Comparison of ENCODE assay signal across 17 mouse cellular contexts in genomic region chr10:71193319-71193718, GRCm38 (mm10). TPM values are rescaled to one million over a fixed set of nuclear protein-coding genes. Genes with fewer than 3 reads are reported as not detected.
DNase-seq lines count a peak whose midpoint lies in the region; ATAC-seq and TF ChIP-seq lines count a peak whose summit lies in the region.
"Had no signal": no experiment of that assay in that cellular context is flagged by ENCODE, and none has a peak within 500 bp of the region (broad histone marks: within the 10 kb centered on the region; RNA-seq: fewer than 3 reads in every experiment).

No protein-coding gene starts in this region.

- no peaks in the 10 kb centered on the region for H3K9me3 ChIP-seq in hindbrain, embryonic 11.5 days (ENCODE audit: control insufficient read depth, low read length)
- peaks cover 6% of the 10 kb centered on the region; the same call in 1 of the 2 replicates for H3K9me3 ChIP-seq in hindbrain, embryonic 13.5 days
- no peaks in the 10 kb centered on the region for H3K9me3 ChIP-seq in lung, embryonic 14.5 days (ENCODE audit: low read depth, low read length)
- no peaks in the 10 kb centered on the region for H3K9me3 ChIP-seq in intestine, embryonic 15.5 days
- H3K9me3 ChIP-seq: embryonic facial prominence, embryonic 15.5 days; limb, embryonic 12.5 days had no signal

- peak; percentile 54; the same call in 1 of the 2 replicates for ATAC-seq in hindbrain, embryonic 11.5 days (ENCODE audit: low FRiP score)
- no peak for ATAC-seq in hindbrain, embryonic 13.5 days (ENCODE audit: low FRiP score)
- no peak for ATAC-seq in lung, embryonic 14.5 days (ENCODE audit: insufficient read depth)
- no peak; the same call in 1 of the 2 replicates for ATAC-seq in intestine, embryonic 15.5 days
- ATAC-seq: forebrain, embryonic 14.5 days; Patski had no signal

- peak overlapping the region; percentile 26; the same call in 1 of the 2 replicates for H3K27ac ChIP-seq in heart, adult 2 months
- H3K27ac ChIP-seq in hindbrain, embryonic 11.5 days (ENCODE audit: low read depth, low read length), result no peak overlapping the region
- H3K27ac ChIP-seq in hindbrain, embryonic 13.5 days, result no peak overlapping the region; the same call in 1 of the 2 replicates
- H3K27ac ChIP-seq in lung, embryonic 14.5 days (ENCODE audit: low read depth), result peak overlapping the region; percentile 66; the same call in 1 of the 2 replicates
- H3K27ac ChIP-seq in intestine, embryonic 15.5 days, result 0 out of 2 replicates have a peak overlapping the region, but pooled peaks have one; percentile 2
- H3K27ac ChIP-seq in thymus, adult 2 months (ENCODE audit: control insufficient read depth, insufficient read depth, low read length), result no peak overlapping the region
- H3K27ac ChIP-seq: limb, embryonic 12.5 days; macrophage had no signal

- WGBS in heart, adult 2 months, result 22% methylated on average over 7 of the region's 7 CpGs
- 68% methylated on average over 7 of the region's 7 CpGs for WGBS in hindbrain, embryonic 11.5 days
- 44% methylated on average over 7 of the region's 7 CpGs for WGBS in hindbrain, embryonic 13.5 days
- 39% methylated on average over 7 of the region's 7 CpGs for WGBS in lung, embryonic 14.5 days
- 58% methylated on average over 7 of the region's 7 CpGs for WGBS in intestine, embryonic 15.5 days
- WGBS in thymus, adult 2 months, result 92% methylated on average over 7 of the region's 7 CpGs

- H3K27me3 ChIP-seq in heart, adult 2 months (ENCODE audit: control insufficient read depth, insufficient read depth, low read length), result no peaks in the 10 kb centered on the region
- no peaks in the 10 kb centered on the region for H3K27me3 ChIP-seq in hindbrain, embryonic 11.5 days (ENCODE audit: control insufficient read depth, insufficient read depth, low read length)
- no peaks in the 10 kb centered on the region for H3K27me3 ChIP-seq in hindbrain, embryonic 13.5 days
- H3K27me3 ChIP-seq in lung, embryonic 14.5 days (ENCODE audit: insufficient read depth, low read length), result no peaks in the 10 kb centered on the region
- no peaks in the 10 kb centered on the region for H3K27me3 ChIP-seq in intestine, embryonic 15.5 days (replicated peaks)
- no peaks in the 10 kb centered on the region for H3K27me3 ChIP-seq in thymus, adult 2 months (ENCODE audit: control insufficient read depth, insufficient read depth, low read length)
- H3K27me3 ChIP-seq: embryonic facial prominence, embryonic 15.5 days; limb, embryonic 12.5 days; Patski had no signal

- TF ChIP-seq EP300 in heart, adult 2 months (IDR thresholded peaks at IDR 0.05; ENCODE audit: insufficient read depth, low read depth, low read length), result no peak

- no peak for TF ChIP-seq CTCF in heart, adult 2 months (IDR thresholded peaks at IDR 0.05)
- no peak for TF ChIP-seq CTCF in lung, embryonic 14.5 days (IDR thresholded peaks at IDR 0.05; ENCODE audit: low read depth)
- TF ChIP-seq CTCF in thymus, adult 2 months (IDR thresholded peaks at IDR 0.05; ENCODE audit: borderline replicate concordance, control insufficient read depth, extremely low read depth, insufficient read depth, low read length, poor library complexity), result no peak

- H3K4me3 ChIP-seq in heart, adult 2 months, result no peak overlapping the region
- no peak overlapping the region for H3K4me3 ChIP-seq in hindbrain, embryonic 11.5 days (ENCODE audit: low read depth, low read length)
- no peak overlapping the region for H3K4me3 ChIP-seq in hindbrain, embryonic 13.5 days
- no peak overlapping the region for H3K4me3 ChIP-seq in lung, embryonic 14.5 days (ENCODE audit: low read depth, low read length)
- no peak overlapping the region for H3K4me3 ChIP-seq in intestine, embryonic 15.5 days (replicated peaks)
- H3K4me3 ChIP-seq in thymus, adult 2 months (ENCODE audit: control insufficient read depth, insufficient read depth, low read length), result no peak overlapping the region
- H3K4me3 ChIP-seq: embryonic facial prominence, embryonic 15.5 days; limb, embryonic 12.5 days had no signal

- H3K4me2 ChIP-seq in hindbrain, embryonic 11.5 days (replicated peaks; ENCODE audit: low read depth, low read length), result no peak overlapping the region
- H3K4me2 ChIP-seq in hindbrain, embryonic 13.5 days, result no peak overlapping the region
- no peak overlapping the region for H3K4me2 ChIP-seq in lung, embryonic 14.5 days
- H3K4me2 ChIP-seq in intestine, embryonic 15.5 days (replicated peaks), result no peak overlapping the region
- H3K4me2 ChIP-seq: embryonic facial prominence, embryonic 15.5 days; limb, embryonic 12.5 days had no signal

- peaks cover 7% of the 10 kb centered on the region for H3K4me1 ChIP-seq in heart, adult 2 months (ENCODE audit: control insufficient read depth, insufficient read depth, low read length)
- no peaks in the 10 kb centered on the region for H3K4me1 ChIP-seq in hindbrain, embryonic 11.5 days (replicated peaks; ENCODE audit: control insufficient read depth, insufficient read depth, low read length)
- peaks cover 9% of the 10 kb centered on the region; the same call in 1 of the 2 replicates for H3K4me1 ChIP-seq in hindbrain, embryonic 13.5 days (replicated peaks)
- H3K4me1 ChIP-seq in lung, embryonic 14.5 days (ENCODE audit: insufficient read depth), result peaks cover 13% of the 10 kb centered on the region; the same call in 1 of the 2 replicates
- no peaks in the 10 kb centered on the region; the same call in 1 of the 2 replicates for H3K4me1 ChIP-seq in intestine, embryonic 15.5 days (replicated peaks)
- H3K4me1 ChIP-seq in thymus, adult 2 months (replicated peaks; ENCODE audit: control insufficient read depth, insufficient read depth, low read length), result no peaks in the 10 kb centered on the region

- H3K9ac ChIP-seq in heart, adult 2 months (ENCODE audit: low read depth, low read length), result no peak overlapping the region
- no peak overlapping the region for H3K9ac ChIP-seq in hindbrain, embryonic 11.5 days (ENCODE audit: low read depth, low read length)
- H3K9ac ChIP-seq in hindbrain, embryonic 13.5 days, result no peak overlapping the region
- no peak overlapping the region for H3K9ac ChIP-seq in lung, embryonic 14.5 days
- no peak overlapping the region for H3K9ac ChIP-seq in intestine, embryonic 15.5 days
- H3K9ac ChIP-seq: embryonic facial prominence, embryonic 15.5 days; limb, embryonic 12.5 days had no signal

- no peaks in the 10 kb centered on the region for H3K79me2 ChIP-seq in heart, adult 2 months (replicated peaks; ENCODE audit: control insufficient read depth, insufficient read depth, low read length)

- no peaks in the 10 kb centered on the region for H3K36me3 ChIP-seq in heart, adult 2 months (ENCODE audit: control insufficient read depth, insufficient read depth, low read length)
- H3K36me3 ChIP-seq in hindbrain, embryonic 11.5 days (ENCODE audit: control insufficient read depth, insufficient read depth, low read length), result no peaks in the 10 kb centered on the region
- H3K36me3 ChIP-seq in hindbrain, embryonic 13.5 days, result no peaks in the 10 kb centered on the region
- no peaks in the 10 kb centered on the region for H3K36me3 ChIP-seq in lung, embryonic 14.5 days (ENCODE audit: insufficient read depth)
- H3K36me3 ChIP-seq in intestine, embryonic 15.5 days, result no peaks in the 10 kb centered on the region
- H3K36me3 ChIP-seq in thymus, adult 2 months (ENCODE audit: control insufficient read depth, insufficient read depth, low read length), result no peaks in the 10 kb centered on the region
- H3K36me3 ChIP-seq: embryonic facial prominence, embryonic 15.5 days; limb, embryonic 12.5 days had no signal

- intact Hi-C loops in heart, adult 2 months (cut with DNase I), result no loop called here
- intact Hi-C loops in heart, postnatal 10 days (cut with DNase I), result no loop called here

- DNase-seq in heart, adult 2 months, result no peak
- no peak for DNase-seq in heart, postnatal 10 days
- no peak for DNase-seq in hindbrain, embryonic 11.5 days (ENCODE audit: low spot score)
- DNase-seq in lung, embryonic 14.5 days, result peak; percentile 31
- DNase-seq in lung, adult 18-20 months, result no peak
- no peak for DNase-seq in thymus, adult 2 months
- DNase-seq: cerebellum, adult 11-12 months; right cerebral cortex, adult 18-20 months had no signal

- TF ChIP-seq POLR2A in heart, adult 2 months (IDR thresholded peaks at IDR 0.05; ENCODE audit: insufficient read depth, low read depth, low read length), result no peak
- TF ChIP-seq POLR2A in thymus, adult 2 months (IDR thresholded peaks at IDR 0.05; ENCODE audit: control insufficient read depth, extremely low read depth, insufficient read depth, low read length, poor library complexity), result no peak

RNA-seq across cellular contexts. Expression of gene Bicc1, which starts 33.8 kb away (rescaled TPM):
- total RNA-seq in heart, adult 2 months (2021), result 10 to 100 TPM; 14.6 to 17.1 TPM
- 13.7 and 18.7 TPM in 2 replicates for polyA plus RNA-seq in heart, adult 2 months (2012; rRNA removed)
- total RNA-seq in heart, postnatal 10 days (2021), result 10 to 100 TPM; 33.6 to 36.8 TPM
- polyA plus RNA-seq in hindbrain, embryonic 11.5 days (2014; fragmentation: Nextera tagmentation; extraction: Ambion mirVana), result 8.4 and 9.4 TPM in 2 replicates
- polyA plus RNA-seq in hindbrain, embryonic 13.5 days (2015; fragmentation: Nextera tagmentation; extraction: Ambion mirVana), result 5.9 TPM in 2 replicates
- polyA plus RNA-seq in lung, embryonic 14.5 days (2014; fragmentation: Nextera tagmentation; extraction: Ambion mirVana), result 26.4 and 27.9 TPM in 2 replicates
- 16.4 and 19.3 TPM in 2 replicates for polyA plus RNA-seq in intestine, embryonic 15.5 days (2015; fragmentation: Nextera tagmentation; extraction: Ambion mirVana)
- 2.7 and 3.2 TPM in 2 replicates for polyA plus RNA-seq in thymus, adult 2 months (2012; rRNA removed)
- total RNA-seq: common myeloid progenitor, adult 5-6 weeks; neutrophil, adult 5-6 weeks had no signal
- polyA plus RNA-seq: macrophage had no signal

RNA-seq across cellular contexts. Expression of gene Tfam, which starts 44.8 kb away (rescaled TPM):
- 10 to 100 TPM; 61.0 to 67.5 TPM for total RNA-seq in heart, adult 2 months (2021)
- polyA plus RNA-seq in heart, adult 2 months (2012; rRNA removed), result 8.6 and 13.1 TPM in 2 replicates
- total RNA-seq in heart, postnatal 10 days (2021), result 10 to 100 TPM; 52.3 to 58.0 TPM
- polyA plus RNA-seq in hindbrain, embryonic 11.5 days (2014; fragmentation: Nextera tagmentation; extraction: Ambion mirVana), result 93.9 and 101 TPM in 2 replicates
- polyA plus RNA-seq in hindbrain, embryonic 13.5 days (2015; fragmentation: Nextera tagmentation; extraction: Ambion mirVana), result 56.1 and 56.5 TPM in 2 replicates
- polyA plus RNA-seq in lung, embryonic 14.5 days (2014; fragmentation: Nextera tagmentation; extraction: Ambion mirVana), result 71.3 and 71.7 TPM in 2 replicates
- polyA plus RNA-seq in intestine, embryonic 15.5 days (2015; fragmentation: Nextera tagmentation; extraction: Ambion mirVana), result 89.1 and 93.6 TPM in 2 replicates
- 12.4 and 12.6 TPM in 2 replicates for polyA plus RNA-seq in thymus, adult 2 months (2012; rRNA removed)

Comparison
In these comparisons a context has a peak if more than half of its experiments do, and no peak if none do; other contexts are left out.
1. H3K27ac ChIP-seq: peak in heart, adult 2 months (single experiment), lung, embryonic 14.5 days (single experiment) and intestine, embryonic 15.5 days (single experiment); none in hindbrain, embryonic 11.5 days (single experiment), hindbrain, embryonic 13.5 days (single experiment) and thymus, adult 2 months (single experiment).